Mouse (Mus musculus): Measurements from ENCODE around the gene Spata7. TPM values are rescaled to one million over a fixed set of nuclear protein-coding genes. Genes with fewer than 3 reads are reported as not detected.
A peak's percentile ranks its signal among the peaks of the same experiment; 100 is the strongest.

The Spata7 gene
- polyA plus RNA-seq, 1 experiment from 2014 or later: 14.6 TPM

DNA sequence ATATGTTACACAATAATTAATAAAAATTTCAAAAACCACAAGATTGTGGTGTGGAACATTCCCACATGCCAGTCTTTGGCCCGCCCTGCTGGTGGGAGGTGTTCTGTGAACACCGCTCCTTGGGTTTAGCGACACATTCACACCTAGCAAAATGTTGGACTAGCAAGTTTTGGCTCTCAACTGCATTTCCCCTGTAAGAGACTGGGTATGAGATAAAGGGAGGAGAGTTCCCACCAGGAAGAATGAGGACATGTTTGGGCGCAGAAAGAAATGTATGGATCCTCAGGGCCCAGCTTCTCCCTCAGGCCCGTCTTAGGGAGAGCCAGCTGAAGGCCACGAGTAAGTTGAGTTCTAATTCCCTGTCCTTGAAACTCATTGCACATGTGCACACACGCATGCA, 34.7 kb downstream of the Spata7 start:
- Histone ChIP-seq H3K4me2 (no peak overlapping the region), H3K27ac (ENCODE audit: low read depth, low read length) (no peak overlapping the region), H3K9ac (ENCODE audit: low read depth, low read length) (no peak overlapping the region), H3K4me3 (ENCODE audit: low read depth, low read length) (no peak overlapping the region), H3K27me3 (ENCODE audit: control insufficient read depth, insufficient read depth, low read length) (no peaks in the 10 kb centered on the region), H3K9me3 (replicated peaks; ENCODE audit: control insufficient read depth, low read length) (no peaks in the 10 kb centered on the region), H3K4me1 (ENCODE audit: control insufficient read depth, insufficient read depth, low read length) (no peaks in the 10 kb centered on the region), H3K36me3 (ENCODE audit: control insufficient read depth, insufficient read depth, low read length) (peaks cover 7% of the 10 kb centered on the region; the same call in 1 of the 2 replicates)
- no peak for ATAC-seq (replicated peaks; ENCODE audit: insufficient number of reproducible peaks, low FRiP score, low TSS enrichment)
- 88% methylated on average over 7 of the region's 7 CpGs for WGBS (ENCODE audit: insufficient replicate concordance)

- no peaks in the 10 kb centered on the region for H3K36me3 ChIP-seq (ENCODE audit: control insufficient read depth, insufficient read depth, low read length)
- H3K9me3 ChIP-seq (replicated peaks; ENCODE audit: control insufficient read depth, low read length): no peaks in the 10 kb centered on the region
- H3K9ac ChIP-seq (ENCODE audit: low read depth, low read length): no peak overlapping the region
- 34% methylated on average over 10 of the region's 10 CpGs for WGBS (ENCODE audit: insufficient replicate concordance)
- no peak overlapping the region for H3K4me3 ChIP-seq (ENCODE audit: low read depth, low read length)
- ATAC-seq (replicated peaks; ENCODE audit: insufficient number of reproducible peaks, low FRiP score, low TSS enrichment): peak; percentile 57; the same call in 1 of the 2 replicates
- no peaks in the 10 kb centered on the region; the same call in 1 of the 2 replicates for H3K4me1 ChIP-seq (ENCODE audit: control insufficient read depth, insufficient read depth, low read length)
- H3K27ac ChIP-seq (ENCODE audit: low read depth, low read length): peak overlapping the region; percentile 60
- peak overlapping the region; percentile 5 for H3K4me2 ChIP-seq
- no peaks in the 10 kb centered on the region for H3K27me3 ChIP-seq (ENCODE audit: control insufficient read depth, insufficient read depth, low read length)
Observed at GRCm38 (mm10) chr12:98668132-98668814, 40.3 kb downstream of the Spata7 start.

GRCm38 (mm10) chr12:98669086-98669485, 41.1 kb downstream of the Spata7 start:
- peak overlapping the region; percentile 68 for H3K27ac ChIP-seq (ENCODE audit: low read depth, low read length)

DNA sequence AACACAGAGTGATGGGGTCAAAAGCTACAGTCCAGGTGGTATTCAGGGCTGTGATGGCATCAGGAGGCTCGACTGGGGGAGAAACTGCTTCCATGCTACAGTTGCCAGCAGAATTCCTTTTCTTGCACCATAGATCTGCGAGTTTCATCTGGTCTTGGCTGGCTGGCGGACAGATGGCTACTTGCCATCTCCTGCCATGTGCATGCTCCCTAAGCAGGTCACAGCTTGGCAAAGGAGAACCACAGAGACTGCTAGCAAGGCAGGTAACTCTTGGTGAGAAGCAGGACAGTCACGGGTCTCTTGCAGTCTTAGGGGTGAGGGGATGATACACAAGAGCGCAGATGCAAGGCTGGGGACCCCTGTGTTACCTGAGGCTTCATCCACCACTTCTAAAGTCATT, 41.9 kb downstream of the Spata7 start:
- no peak overlapping the region for H3K4me2 ChIP-seq
- peaks cover 2% of the 10 kb centered on the region; the same call in 1 of the 2 replicates for H3K4me1 ChIP-seq (ENCODE audit: control insufficient read depth, insufficient read depth, low read length)
- no peaks in the 10 kb centered on the region for H3K9me3 ChIP-seq (replicated peaks; ENCODE audit: control insufficient read depth, low read length)
- no peak overlapping the region for H3K4me3 ChIP-seq (ENCODE audit: low read depth, low read length)
- ATAC-seq (replicated peaks; ENCODE audit: insufficient number of reproducible peaks, low FRiP score, low TSS enrichment): no peak
- H3K9ac ChIP-seq (ENCODE audit: low read depth, low read length): no peak overlapping the region
- no peaks in the 10 kb centered on the region for H3K27me3 ChIP-seq (ENCODE audit: control insufficient read depth, insufficient read depth, low read length)
- no peaks in the 10 kb centered on the region; the same call in 1 of the 2 replicates for H3K36me3 ChIP-seq (ENCODE audit: control insufficient read depth, insufficient read depth, low read length)
- no peak overlapping the region for H3K27ac ChIP-seq (ENCODE audit: low read depth, low read length)
- 86% methylated on average over 5 of the region's 5 CpGs for WGBS (ENCODE audit: insufficient replicate concordance)

More at GRCm38 (mm10) chr12:98669086-98669485, 41.1 kb downstream of the Spata7 start:
- no peak for ATAC-seq (replicated peaks; ENCODE audit: insufficient number of reproducible peaks, low FRiP score, low TSS enrichment)
- Histone ChIP-seq H3K9ac (ENCODE audit: low read depth, low read length) (no peak overlapping the region), H3K36me3 (ENCODE audit: control insufficient read depth, insufficient read depth, low read length) (no peaks in the 10 kb centered on the region; the same call in 1 of the 2 replicates), H3K4me3 (ENCODE audit: low read depth, low read length) (no peak overlapping the region), H3K4me1 (ENCODE audit: control insufficient read depth, insufficient read depth, low read length) (no peaks in the 10 kb centered on the region; the same call in 1 of the 2 replicates), H3K27me3 (ENCODE audit: control insufficient read depth, insufficient read depth, low read length) (no peaks in the 10 kb centered on the region), H3K9me3 (replicated peaks; ENCODE audit: control insufficient read depth, low read length) (no peaks in the 10 kb centered on the region), H3K4me2 (no peak overlapping the region; the same call in 1 of the 2 replicates)
- 67% methylated on average over 10 of the region's 10 CpGs for WGBS (ENCODE audit: insufficient replicate concordance)

DNA sequence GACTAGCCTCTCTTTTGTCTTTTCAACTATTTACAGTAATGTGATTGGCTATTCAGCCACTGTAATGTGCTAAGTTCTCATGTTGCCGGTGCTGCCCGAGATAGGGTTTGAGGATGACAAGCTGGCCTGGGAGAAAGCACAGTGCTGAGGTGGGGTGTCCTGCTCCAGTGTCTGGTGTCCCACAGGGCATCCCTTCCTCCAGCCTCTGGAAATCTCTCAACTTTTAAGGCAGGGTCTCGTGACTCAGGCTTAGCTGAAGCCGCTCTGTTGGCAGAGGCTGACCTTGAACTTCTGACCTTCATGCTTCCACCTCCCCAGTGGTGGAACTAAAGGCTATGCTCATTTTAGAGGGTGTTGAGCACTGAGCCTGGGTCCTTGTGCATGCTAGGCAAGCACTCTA, 42.5 kb downstream of the Spata7 start:
- no peak overlapping the region for H3K4me3 ChIP-seq (ENCODE audit: low read depth, low read length)
- no peak for ATAC-seq (replicated peaks; ENCODE audit: insufficient number of reproducible peaks, low FRiP score, low TSS enrichment)
- H3K4me2 ChIP-seq: no peak overlapping the region
- H3K4me1 ChIP-seq (ENCODE audit: control insufficient read depth, insufficient read depth, low read length): peaks cover 2% of the 10 kb centered on the region; the same call in 1 of the 2 replicates
- no peak overlapping the region for H3K9ac ChIP-seq (ENCODE audit: low read depth, low read length)
- no peaks in the 10 kb centered on the region for H3K9me3 ChIP-seq (replicated peaks; ENCODE audit: control insufficient read depth, low read length)
- no peaks in the 10 kb centered on the region; the same call in 1 of the 2 replicates for H3K36me3 ChIP-seq (ENCODE audit: control insufficient read depth, insufficient read depth, low read length)
- H3K27ac ChIP-seq (ENCODE audit: low read depth, low read length): no peak overlapping the region
- no peaks in the 10 kb centered on the region for H3K27me3 ChIP-seq (ENCODE audit: control insufficient read depth, insufficient read depth, low read length)
- WGBS (ENCODE audit: insufficient replicate concordance): 76% methylated on average over 4 of the region's 4 CpGs

DNA sequence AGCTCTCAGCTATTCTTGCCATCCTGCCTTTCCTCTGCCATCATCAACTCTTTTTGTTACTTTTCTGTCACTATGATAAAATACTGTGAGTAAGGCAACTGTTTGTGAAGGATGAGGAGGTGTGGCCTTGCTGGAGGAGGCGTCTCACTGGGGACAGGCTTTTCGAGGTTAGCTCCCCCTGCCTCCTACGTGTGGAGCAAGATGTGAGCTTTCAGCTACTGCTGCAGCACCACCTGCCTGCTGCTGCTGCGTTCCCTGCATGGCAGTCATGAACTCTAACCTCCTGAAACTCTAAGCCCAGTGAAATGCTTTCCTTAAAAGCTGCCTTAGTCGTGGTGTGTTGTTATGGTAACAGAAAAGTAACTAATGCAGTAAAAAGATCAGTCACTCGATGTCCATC, 45.9 kb downstream of the Spata7 start:
- no peaks in the 10 kb centered on the region for H3K9me3 ChIP-seq (replicated peaks; ENCODE audit: control insufficient read depth, low read length)
- no peaks in the 10 kb centered on the region for H3K27me3 ChIP-seq (ENCODE audit: control insufficient read depth, insufficient read depth, low read length)
- H3K36me3 ChIP-seq (ENCODE audit: control insufficient read depth, insufficient read depth, low read length): peaks cover 4% of the 10 kb centered on the region; the same call in 1 of the 2 replicates
- no peak overlapping the region for H3K27ac ChIP-seq (ENCODE audit: low read depth, low read length)
- no peak overlapping the region for H3K9ac ChIP-seq (ENCODE audit: low read depth, low read length)
- H3K4me2 ChIP-seq: no peak overlapping the region
- no peak for ATAC-seq (replicated peaks; ENCODE audit: insufficient number of reproducible peaks, low FRiP score, low TSS enrichment)
- peaks cover 2% of the 10 kb centered on the region; the same call in 1 of the 2 replicates for H3K4me1 ChIP-seq (ENCODE audit: control insufficient read depth, insufficient read depth, low read length)
- 61% methylated on average over 6 of the region's 6 CpGs for WGBS (ENCODE audit: insufficient replicate concordance)
- H3K4me3 ChIP-seq (ENCODE audit: low read depth, low read length): no peak overlapping the region

DNA sequence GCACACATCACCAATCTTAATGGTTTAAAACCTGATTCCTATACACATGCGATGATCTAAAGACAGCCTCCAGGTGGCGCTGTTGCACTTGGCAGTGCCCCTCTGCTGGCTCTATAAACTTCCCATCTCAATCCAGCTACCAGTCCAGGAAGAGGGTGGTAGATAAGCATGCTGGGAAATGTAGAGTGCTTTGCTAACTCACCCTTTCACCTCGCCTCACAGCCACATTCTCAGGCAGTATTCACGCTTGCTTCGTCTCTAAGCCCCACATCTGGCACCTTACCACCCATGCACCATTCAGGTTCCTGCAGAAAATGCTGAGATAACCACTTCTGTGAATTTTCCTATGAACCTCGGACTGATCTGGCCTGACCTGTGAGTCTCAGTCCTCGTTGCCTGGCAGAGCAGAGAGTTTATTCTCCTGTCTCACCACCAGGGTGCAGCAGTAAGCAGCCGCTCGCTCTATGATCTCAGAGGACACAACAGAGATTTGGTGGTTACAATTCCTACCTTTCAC, 46.7 kb downstream of the Spata7 start:
- ATAC-seq (replicated peaks; ENCODE audit: insufficient number of reproducible peaks, low FRiP score, low TSS enrichment): peak; percentile 57
- H3K4me1 ChIP-seq (ENCODE audit: control insufficient read depth, insufficient read depth, low read length): 0 out of 2 replicates have a peak, but pooled peaks cover 2% of the 10 kb centered on the region
- H3K27me3 ChIP-seq (ENCODE audit: control insufficient read depth, insufficient read depth, low read length): no peaks in the 10 kb centered on the region
- peak overlapping the region; percentile 62 for H3K4me2 ChIP-seq
- H3K36me3 ChIP-seq (ENCODE audit: control insufficient read depth, insufficient read depth, low read length): peaks cover 4% of the 10 kb centered on the region; the same call in 1 of the 2 replicates
- 6% methylated on average over 9 of the region's 9 CpGs for WGBS (ENCODE audit: insufficient replicate concordance)
- no peaks in the 10 kb centered on the region for H3K9me3 ChIP-seq (replicated peaks; ENCODE audit: control insufficient read depth, low read length)
- H3K4me3 ChIP-seq (ENCODE audit: low read depth, low read length): peak overlapping the region; percentile 36
- H3K27ac ChIP-seq (ENCODE audit: low read depth, low read length): peak overlapping the region; percentile 66
- H3K9ac ChIP-seq (ENCODE audit: low read depth, low read length): 0 out of 2 replicates have a peak overlapping the region, but pooled peaks have one; percentile 39

DNA sequence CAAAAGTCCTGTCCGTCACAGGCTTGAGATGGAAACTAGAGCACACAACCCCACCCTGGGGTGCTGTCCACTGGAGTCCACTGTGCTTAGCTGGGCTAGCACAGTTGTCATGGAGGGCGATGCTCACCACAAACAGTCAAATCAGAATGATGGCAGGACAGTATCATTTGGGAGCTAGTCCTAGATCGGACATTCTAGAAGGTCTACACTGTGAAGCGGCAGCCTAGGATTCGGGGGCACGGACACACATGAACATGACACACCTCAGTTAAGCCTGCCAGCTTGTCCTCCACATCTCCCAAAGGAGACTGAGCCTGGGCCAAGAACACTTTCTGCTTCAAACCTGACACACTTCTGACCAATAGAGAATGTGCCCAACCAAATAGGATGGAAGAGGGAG, 48.9 kb downstream of the Spata7 start:
- WGBS (ENCODE audit: insufficient replicate concordance): 95% methylated on average over 6 of the region's 6 CpGs
- Histone ChIP-seq H3K4me1 (ENCODE audit: control insufficient read depth, insufficient read depth, low read length) (0 out of 2 replicates have a peak, but pooled peaks cover 2% of the 10 kb centered on the region), H3K9ac (ENCODE audit: low read depth, low read length) (no peak overlapping the region), H3K27ac (ENCODE audit: low read depth, low read length) (no peak overlapping the region), H3K4me2 (no peak overlapping the region), H3K9me3 (replicated peaks; ENCODE audit: control insufficient read depth, low read length) (no peaks in the 10 kb centered on the region), H3K36me3 (ENCODE audit: control insufficient read depth, insufficient read depth, low read length) (peaks cover 9% of the 10 kb centered on the region; the same call in 1 of the 2 replicates), H3K27me3 (ENCODE audit: control insufficient read depth, insufficient read depth, low read length) (no peaks in the 10 kb centered on the region), H3K4me3 (ENCODE audit: low read depth, low read length) (no peak overlapping the region)
- no peak for ATAC-seq (replicated peaks; ENCODE audit: insufficient number of reproducible peaks, low FRiP score, low TSS enrichment)
